Mouse (Mus musculus) ES-Bruce4 (cell line): ENCODE measurements around the gene Plxna1.

ENCODE experiments used
- CTCF ChIP-seq: IDR thresholded peaks from one replicate; pipeline ENCODE4 v1.8.1; 2011; ENCODE audit warnings: low read depth, low read length
- EP300 ChIP-seq: IDR thresholded peaks from 2 replicates; pipeline ENCODE4 v1.6.1; 2011; ENCODE audit warnings: low read depth, low read length; ENCODE audit not compliant: insufficient read depth

DNA sequence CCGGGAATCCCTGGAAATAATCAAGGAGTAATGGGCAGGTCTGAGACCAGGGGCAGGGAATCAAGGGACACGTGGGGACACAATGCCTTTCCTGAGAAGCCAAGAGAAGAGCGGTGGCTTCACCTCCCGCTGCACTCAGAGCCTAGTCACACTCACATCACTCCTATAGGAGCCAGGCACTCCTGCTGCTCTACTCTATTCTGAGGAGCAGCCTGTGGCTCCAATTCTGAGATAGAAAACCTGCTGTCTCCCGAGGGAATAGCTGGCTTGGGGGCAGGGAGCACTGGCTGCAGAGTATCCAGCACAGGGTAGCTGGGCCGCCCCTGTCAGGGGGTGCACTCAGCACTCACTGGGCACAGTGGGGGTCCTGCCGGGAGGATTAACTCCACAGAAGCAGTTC lies 6.8 kb downstream of the Plxna1 start:
- TF ChIP-seq EP300 (no peak), CTCF (no peak)
